Mouse (Mus musculus) thymus, postnatal 10 days (tissue): ENCODE results near the gene Adamtsl5.
"Not testable (repeated sequence)": the region's sequence is repeated elsewhere in the genome, so short reads cannot be mapped to it uniquely, and the experiment has no call there.

Experiments used
- DNase-seq, 2 experiments: peaks; one replicate each; pipeline ENCODE4 v3.0.0; 2021; ENCODE audit warnings: low spot score in 2 of 2

Gene Adamtsl5

DNA sequence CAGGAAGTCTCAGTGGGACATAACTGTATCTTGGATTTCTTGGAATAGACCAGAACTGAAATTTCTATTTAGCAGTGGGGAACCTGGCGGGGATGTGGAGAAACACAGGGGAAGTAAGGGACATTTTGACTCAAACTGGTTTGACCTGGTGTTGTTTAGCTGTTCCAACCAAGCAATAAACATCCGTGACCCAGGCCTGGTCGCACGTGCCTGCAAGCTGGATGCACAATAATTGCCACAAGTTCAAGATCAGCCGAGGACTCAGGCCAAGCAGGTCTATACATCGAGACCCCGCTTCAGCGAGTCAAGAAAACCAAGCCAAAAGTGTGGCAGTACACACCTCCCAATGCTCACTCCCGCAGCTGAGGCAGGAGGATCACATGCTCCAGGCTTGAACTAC is 23.8 kb upstream of the Adamtsl5 start:
- no peak for DNase-seq

DNA sequence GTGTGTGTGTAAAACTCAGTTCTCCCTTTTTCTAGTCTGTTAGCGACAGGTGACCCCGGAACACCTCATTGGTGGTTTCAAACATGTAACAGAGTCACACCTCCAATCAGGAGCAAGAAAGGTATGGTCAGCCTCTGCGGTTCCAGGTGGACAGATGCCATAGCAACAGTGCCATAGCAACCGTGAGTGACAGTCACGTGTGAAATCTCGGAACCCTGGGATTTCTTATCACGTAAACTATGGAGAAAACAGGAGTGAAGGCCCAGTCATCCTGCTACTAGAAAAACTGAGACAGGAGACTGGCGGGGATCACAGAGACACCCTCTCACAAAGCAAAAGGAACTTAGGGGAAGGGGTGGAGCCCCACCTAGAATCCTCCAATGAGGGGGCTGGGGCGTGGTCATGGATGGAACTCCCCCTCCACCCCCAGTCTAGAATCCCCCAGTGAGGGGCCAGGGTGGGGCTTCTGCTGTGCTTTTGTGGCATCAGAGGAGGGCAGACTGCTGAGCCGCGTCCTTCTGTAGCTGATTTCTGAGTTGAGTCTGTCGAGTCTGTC is 23.3 kb upstream of the Adamtsl5 start:
- peak; percentile 76 to 81 for DNase-seq

DNA sequence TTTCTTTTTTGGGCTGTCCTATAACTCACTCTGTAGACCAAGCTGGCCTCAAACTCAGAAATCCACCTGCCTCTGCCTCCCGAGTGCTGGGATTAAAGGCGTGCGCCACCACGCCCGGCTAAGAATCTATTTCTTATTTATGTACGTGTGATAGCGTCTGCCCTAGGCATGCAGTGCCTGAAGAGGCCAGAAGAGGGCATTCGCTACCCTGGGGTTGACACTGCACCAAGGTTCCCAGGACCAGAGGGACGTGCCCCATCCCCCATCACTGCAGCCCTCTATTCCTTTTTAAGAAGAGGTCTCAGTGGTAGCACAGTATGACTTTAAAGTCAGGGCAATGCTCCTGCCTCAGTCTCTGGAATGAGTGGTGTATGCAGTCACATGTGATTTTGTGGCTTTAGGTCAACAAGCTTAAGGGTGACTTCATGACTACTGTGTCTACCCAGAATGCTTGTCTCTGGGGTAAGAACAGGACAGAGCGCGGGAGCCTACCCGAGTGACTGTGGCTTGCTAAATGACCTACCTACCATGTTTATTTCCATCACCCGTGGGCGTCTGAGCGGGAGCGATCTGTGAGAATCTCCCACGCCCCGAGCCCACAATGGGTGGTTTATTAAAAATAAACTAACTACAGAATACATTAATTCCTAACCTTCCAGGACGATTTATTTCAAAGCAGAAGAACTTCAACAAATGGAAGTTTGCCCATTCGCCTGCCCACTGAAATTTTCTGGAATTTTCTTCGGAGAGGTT is 22.0 kb upstream of the Adamtsl5 start:
- DNase-seq = peak; percentile 18 to 33

DNA sequence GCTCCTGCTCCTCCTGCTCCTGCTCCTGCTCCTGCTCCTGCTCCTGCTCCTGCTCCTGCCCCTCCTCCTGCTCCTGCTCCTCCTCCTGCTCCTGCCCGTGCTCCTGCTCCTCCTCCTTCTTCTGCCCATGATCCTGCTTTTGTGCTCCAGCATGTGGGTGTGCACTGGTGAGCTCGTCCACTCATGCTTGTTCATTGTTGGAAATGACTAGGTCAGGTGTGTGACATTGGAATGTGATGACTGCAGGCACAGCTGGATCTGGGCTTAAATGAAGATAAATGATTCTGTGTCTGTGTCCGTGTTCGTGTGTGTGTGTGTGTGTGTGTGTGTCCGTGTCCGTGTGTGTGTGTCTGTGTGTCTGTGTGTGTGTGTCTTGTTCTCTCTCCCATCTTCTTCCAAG is 20.2 kb upstream of the Adamtsl5 start:
- DNase-seq = no peak

DNA sequence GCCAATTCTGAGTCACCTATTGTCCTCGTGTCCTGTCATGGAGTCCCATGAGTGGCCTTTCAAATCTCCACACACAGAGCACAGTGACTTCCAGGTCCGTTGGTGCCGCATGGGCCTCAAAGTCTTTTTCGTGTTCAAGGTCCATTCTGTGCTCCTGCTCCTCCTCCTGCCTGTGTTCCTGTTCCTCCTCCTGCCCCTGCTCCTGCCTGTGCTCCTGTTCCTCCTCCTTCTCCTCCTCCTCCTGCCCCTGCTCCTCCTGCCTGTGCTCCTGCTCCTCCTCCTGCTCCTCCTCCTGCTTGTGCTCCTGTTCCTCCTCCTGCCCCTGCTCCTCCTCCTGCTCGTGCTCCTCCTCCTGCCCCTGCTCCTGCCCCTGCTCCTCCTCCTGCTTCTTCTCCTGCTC is 19.7 kb upstream of the Adamtsl5 start:
- no peak for DNase-seq

DNA sequence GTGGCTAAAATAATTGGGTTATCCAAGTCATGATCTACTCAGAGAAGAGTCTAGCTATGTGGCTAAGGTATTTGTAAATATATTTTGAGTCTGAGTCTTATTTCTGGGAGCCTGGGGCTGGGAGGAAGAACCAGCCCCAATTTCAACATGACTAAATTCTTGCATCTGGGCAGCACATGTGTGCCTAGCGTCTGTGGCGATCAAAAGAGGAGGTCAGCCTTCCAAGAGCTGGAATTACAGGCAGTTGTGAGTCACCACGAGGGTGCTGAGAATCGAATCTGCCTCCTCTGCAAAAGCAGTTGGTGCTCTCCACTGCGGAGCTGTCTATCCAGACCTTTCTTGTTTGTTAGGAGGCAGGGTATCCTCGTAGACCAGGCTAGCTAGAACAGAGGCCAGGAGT is 17.5 kb upstream of the Adamtsl5 start:
- DNase-seq = no peak

DNA sequence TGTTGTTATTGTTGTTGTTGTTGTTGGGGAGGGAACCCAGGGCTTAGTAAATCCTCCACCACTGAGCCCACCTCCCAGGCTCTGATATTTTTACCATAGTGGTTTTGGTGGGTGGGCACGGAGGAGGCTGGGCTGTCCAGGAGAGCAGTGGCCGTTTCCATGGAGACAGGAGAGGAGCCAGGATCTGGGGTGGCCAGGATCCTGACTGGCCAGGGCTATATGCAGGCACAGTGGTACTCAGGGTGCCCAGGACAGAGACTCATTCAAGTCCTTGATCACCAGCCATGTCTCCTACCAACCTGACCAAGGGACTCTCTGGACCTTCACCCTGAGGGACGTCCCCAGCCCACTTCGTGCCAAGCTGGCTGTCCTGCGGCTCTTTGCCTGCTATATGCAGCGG is 15.5 kb upstream of the Adamtsl5 start:
- no peak for DNase-seq

DNA sequence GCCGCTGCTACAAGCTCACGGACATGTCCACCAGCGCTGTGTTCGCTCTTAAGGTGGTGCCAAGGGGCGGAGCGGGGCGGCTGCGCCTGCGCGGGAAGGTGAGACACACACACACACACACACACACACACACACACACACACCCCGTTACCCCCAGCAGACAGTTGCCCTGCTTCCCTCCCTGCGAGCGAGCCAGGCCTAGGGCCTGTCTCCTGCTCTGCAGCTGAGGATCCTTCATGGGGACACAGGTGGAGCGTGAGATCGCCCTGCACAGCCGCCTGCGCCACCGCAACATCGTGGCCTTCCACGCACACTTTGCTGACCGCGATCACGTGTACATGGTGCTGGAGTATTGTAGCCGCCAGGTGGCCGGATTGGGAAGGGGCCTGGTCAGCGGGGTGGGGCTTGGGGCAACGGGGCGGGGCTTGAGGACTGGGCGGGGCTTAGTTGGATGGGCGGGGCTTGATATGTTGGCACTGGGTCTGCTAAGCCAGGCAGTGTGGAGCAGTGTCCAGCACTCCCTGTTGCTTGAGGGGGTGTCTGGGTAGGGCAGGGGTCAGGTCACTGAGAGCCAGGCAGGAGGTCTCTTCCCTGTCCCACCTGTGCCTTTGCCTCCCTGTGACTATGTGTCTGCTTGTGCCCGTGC is 9.9 kb upstream of the Adamtsl5 start:
- DNase-seq = no peak

DNA sequence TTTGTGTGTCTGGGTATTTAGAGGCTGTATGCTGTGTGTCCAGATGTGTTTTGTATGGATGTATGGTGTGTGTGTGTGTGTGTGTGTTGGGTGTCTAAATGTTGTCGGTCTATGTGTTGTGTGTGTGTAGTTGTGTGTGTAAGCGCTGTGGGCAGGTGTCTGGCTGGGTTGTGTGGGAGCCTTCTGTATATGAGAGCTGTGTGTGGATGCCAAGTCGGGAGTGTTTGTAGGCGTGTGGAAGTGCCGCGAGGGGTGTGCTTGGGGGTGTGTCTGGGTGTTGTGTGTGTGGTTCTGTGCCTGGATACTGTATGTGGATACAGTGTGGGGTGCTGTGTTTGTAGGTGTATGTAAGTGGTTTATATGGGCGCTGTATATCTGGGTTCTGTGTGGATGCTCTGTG is 9.1 kb upstream of the Adamtsl5 start:
- no peak for DNase-seq

DNA sequence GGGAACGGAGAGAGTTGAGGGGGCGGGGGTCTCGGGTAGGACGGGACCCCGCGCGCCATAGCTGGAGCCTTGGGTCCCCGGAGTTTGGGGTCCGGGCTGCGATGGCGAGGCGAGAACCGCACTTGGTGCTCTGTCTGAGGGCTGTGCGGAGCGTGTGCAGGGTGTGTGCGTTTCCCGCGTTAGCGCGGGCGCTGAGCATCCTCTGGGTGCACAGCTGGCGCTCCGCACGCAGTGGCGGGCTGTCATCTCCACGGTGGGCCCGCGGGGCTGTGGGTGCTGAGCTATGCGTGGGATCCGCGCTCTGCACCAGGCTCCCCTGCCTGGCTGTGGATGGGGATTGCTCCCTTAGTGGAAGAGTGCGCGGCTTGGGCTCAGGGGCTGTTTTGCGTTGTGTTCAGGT is 8.5 kb upstream of the Adamtsl5 start:
- DNase-seq = no peak

DNA sequence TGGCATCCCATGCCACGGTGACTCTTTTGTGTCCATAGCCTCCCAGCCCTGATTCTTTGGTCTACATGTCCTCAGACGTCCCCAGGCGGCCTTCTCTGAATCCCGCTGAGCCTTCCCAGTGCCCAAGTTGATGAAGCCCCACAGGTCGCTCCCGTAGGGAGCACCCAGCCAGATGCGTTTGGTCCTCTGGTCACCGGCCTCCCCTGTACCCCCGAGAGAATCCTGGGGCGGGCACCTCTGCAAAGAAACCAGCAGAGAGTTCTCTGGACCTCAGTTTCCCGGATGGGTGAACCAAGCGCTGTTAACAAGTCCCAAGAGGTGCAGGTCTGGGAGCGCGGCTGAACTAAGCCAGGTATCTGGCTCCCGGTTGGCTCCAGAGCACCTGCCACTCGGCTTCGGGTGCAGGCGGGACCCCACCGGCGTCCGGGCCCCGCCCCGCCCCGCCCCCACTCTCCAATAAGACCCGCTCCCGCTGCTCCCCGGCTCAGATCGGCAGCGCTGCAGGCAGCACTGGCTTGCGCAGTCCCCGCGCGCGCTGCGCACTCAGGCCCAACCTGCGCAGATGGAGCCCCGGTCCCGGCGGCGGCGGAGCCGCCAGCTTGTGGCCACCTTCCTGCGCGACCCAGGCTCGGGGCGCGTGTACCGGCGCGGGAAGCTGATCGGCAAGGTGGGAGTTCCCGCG is 7.9 kb upstream of the Adamtsl5 start, which contains the start of gene Plk5:
TSS of gene Plk5 (plus strand) at position 459 of the 682 bp plus-strand sequence.
- DNase-seq = no peak

DNA sequence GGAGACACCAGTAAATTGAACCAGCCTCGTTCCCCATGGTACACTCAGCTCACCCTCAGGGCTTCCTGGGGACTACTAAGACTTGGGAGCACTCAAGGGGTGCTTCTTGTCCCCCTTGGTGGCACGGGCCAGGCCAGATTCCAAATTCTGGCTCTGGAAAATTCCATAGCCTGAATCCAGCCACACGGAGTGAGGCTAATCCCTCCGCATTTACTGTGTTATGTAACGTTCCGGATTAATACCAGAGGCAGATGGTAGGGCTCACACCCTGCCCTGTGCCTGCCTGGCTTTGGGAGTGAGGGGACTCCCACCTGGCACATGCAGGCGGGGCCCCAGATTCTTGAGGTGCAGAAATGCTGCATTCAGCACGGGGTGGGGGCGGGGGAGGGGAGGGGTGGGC is 7.2 kb upstream of the Adamtsl5 start:
- DNase-seq = no peak

DNA sequence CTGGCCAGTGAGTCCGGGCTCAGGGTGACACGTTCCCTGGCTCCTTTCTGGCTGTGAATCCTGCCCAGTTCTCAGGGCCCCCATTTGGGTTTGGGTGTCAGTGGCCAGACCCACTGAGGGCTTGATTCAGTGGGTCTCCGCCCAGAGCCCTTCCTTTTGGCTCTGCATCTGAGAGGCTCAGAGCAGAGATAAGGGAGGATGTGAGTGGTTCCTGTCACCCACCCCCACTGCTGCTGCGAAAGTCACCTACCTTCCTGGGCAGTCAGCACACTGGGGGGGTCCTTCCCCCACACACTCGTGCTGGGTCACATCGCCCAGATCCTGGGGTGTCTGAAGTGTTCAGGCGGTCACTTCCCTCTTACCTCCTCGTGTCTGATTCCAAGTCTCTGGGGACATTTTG is 4.5 kb upstream of the Adamtsl5 start:
- no peak for DNase-seq

DNA sequence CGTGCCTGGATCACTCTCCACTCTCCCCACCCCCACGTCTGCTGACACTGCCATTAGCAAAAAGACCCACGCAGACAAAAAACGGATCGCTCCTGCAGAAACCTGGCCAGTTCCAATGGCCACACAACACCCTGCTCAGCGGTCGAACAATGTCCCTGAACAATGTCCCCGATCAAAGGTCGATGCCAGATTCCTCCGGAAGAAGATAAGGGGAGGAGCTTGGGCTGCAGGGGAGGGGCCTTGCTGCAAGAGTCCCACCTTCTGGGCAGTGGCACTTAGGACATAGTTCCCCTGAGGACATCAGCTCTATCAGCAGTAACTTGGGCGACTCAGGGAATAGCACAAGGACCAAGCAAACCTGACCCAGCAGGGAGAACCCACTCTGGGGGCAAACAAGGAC is 3.7 kb upstream of the Adamtsl5 start:
- no peak for DNase-seq

DNA sequence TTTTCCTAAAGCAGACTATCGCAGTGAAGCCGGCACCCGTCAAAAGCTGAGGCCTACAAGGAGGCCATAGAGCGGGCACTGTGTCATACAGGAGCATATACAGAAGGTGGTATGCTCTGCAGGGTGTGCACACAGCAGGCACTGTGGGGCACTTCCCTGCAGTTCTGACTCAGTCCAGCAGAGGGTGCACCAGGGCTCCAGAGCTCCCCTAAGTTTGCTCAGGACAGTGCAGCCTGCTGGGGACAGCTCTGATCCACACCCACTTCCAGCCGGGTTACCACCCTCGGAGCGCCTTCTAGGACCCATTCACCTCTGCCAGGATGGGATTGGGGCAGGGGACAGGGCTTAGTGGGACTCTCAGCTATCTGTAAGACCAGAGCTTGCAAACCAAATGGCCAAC is 2.1 kb upstream of the Adamtsl5 start:
- peak; percentile 68 to 89 for DNase-seq

DNA sequence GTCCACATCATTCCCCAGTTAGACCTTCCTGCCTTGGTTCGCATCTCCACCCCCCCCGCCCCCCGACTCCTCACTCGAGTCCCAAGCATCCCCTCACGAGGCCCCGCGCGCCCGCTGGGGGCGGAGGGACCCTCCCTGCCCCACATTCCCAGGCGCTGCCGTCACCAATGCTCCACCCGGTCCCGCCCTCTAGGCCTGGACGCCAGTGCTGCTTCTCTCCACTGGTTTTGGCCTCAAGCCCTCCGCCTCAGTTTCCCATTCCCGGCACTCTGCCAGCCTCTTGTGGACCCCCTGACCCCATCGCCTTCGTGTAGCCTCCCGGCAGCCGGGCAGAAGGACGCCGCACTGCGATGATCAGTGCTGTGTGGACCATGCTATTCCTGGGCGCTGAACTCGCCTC is 769 bp upstream of the Adamtsl5 start:
- no peak for DNase-seq

DNA sequence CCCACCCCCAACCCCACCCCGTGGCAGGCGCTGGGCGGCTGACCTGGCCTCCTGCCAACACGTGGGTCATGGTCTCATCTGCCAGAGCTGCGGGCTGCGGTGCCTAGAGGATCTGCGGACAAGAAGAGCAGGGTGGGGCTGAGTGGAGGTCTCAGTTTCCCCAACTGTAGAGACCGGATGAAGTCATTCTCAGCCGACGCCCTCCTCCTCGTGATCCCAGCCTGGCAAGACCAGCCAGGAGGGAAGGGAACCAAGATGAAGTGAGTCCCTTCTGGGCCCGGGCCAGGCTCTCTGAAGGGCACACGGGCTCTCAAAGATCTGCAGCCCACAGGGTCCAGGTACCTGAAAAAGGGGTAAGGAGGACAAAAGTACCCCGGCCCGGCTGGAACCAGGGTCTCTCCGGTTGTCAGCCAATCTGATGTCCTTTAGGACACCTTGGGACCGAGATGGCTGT is 671 bp downstream of the Adamtsl5 start:
- no peak for DNase-seq

DNA sequence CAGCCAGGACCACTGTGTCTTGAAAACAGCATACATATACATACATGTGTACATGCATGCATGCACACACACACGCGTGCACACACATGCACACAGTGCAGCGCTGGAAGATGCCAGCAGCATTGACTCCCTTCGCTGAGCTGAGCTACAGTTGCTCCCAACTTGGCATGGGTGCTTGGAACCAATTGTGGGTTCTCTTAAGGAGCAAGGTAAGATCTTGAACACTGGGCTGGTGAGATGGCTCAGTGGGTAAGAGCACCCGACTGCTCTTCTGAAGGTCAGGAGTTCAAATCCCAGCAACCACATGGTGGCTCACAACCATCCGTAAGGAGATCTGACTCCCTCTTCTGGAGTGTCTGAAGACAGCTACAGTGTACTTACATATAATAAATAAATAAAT is 2.3 kb downstream of the Adamtsl5 start:
- not testable (repeated sequence) for DNase-seq

DNA sequence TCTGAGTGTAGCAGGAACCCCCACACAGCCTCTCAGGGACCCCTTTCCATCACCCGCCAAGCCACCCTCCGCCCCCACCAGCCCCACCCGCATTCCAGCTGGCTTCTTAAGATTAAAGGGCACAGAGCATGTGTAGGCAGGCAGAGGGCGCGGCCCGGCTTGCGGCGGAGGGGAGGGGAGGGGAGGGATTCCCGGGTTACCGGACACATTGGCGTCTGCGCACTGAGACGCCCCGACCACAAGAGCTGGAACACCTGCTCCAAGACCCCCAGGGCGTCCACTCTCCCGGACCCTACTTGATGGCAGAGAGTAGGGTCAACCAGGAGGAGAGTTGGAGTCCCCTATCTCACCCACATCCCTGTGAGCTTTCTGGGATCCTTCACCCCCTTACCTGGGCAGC is 3.1 kb downstream of the Adamtsl5 start:
- DNase-seq = no peak

DNA sequence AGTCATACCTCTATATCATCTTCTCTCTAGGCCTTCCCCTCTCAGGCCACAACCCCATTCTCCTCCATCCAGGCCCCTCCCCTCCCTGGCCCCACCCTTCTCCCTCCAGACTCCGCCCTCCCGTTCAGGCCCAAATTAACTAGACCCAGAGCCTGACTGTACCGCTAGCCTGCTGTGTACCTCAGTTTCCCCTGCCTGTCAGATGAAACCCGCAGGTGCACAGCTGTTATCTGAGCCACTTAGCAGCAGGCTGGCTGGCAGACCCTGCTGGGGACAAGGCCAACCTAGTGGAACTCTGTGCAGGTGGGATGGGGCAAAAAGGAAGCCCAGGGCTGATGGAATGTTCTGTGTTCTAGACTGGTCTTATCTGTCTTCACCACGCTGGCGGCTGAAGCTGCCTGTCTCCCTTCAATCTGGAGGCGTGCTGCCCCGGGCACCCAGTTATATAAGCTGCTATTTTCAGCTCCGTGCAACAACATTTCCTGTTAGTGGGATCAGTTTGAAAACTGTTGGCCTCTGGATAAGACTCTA is 4.0 kb downstream of the Adamtsl5 start:
- DNase-seq = no peak

DNA sequence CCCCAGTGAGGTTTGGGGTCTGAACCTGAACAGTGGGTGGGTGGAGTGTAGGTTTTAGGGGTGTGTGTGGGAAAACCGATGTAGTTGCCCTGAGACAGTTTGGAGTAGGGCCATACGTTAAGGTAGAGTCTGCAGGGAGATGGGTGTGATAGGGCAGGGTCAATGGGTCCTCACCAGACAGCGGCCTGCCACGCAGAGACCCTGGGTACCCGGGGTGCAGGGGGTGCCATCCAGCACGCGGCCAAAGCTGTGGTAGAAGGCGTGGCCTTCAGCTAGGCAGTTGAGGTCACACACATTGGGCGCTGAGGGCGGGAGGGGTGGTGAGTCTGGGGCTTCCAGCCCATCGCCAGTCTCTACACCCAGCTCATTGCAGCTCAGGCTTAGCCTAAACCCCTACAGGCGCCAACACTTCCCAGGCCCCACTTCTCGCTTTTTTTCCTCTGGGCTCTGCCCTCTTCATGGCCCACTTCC is 4.8 kb downstream of the Adamtsl5 start:
- no peak for DNase-seq

DNA sequence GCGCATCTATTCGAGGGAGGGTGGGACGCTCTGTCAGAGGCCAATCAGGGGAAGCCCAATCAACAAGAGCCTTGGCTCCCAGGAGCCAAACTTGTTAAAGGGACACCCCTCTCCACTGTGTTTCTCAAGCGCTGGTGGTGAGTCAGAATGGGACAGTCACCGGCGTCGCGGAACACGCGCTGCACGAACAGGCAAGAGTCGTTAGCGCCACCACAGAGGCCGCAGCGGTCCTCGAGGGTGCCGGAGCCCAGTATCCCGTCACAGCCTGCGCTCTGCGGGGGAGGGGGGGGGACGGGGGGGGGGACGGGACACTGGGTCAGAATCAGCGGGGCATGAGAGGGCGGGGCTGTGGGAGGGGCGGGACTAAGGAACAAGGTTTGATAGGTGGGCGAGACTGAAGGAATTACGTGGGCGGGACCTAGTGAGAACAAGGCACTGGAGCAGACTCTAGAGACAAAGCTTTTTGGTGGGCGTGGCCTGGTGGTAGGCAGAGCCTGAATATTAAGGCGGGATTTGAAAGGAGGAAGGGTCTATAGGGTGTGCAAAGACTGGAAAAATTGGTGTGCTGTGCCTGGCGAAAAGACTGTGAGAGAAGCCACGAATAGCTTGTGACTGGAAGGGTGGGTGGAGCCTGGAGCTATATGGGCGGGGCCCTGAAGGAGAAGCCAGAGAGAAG is 5.3 kb downstream of the Adamtsl5 start:
- DNase-seq = no peak
